Mouse (Mus musculus) MEL (cell line): ENCODE data around the gene Ncam1. TPM values are rescaled to one million over a fixed set of nuclear protein-coding genes. Genes with fewer than 3 reads are reported as not detected.

Source experiments
- DNase-seq: peaks from one replicate; pipeline ENCODE4 v3.0.0; 2011; ENCODE audit warnings: low read depth, low spot score
- H3K27ac ChIP-seq: 2 replicates; pipeline ENCODE4 v1.5.1; 2012; ENCODE audit warnings: low read depth, mild to moderate bottlenecking, control low read depth, low read length, moderate library complexity; ENCODE audit not compliant: control insufficient read depth
- H3K27me3 ChIP-seq, 2 experiments: fragments of 150-350 bp in 1 of 2; sonication (generic) in 1 of 2; 2 replicates each; pipeline ENCODE4 v1.6.1; 2012; ENCODE audit warnings: low read length in 2 of 2, mild to moderate bottlenecking in 2 of 2, improper control_type of control experiment in 1 of 2, moderate library complexity in 1 of 2; ENCODE audit not compliant: insufficient read depth in 2 of 2, control insufficient read depth in 1 of 2
- H3K36me3 ChIP-seq, 2 experiments: 2 replicates each; pipeline ENCODE4 v1.6.1; 2012 to 2014; ENCODE audit warnings: low read length in 2 of 2, improper control_type of control experiment in 1 of 2, inconsistent platforms in 1 of 2, mild to moderate bottlenecking in 1 of 2; ENCODE audit not compliant: insufficient read depth in 2 of 2, control insufficient read depth in 1 of 2
- H3K4me1 ChIP-seq, 2 experiments: fragments of 150-350 bp in 1 of 2; sonication (generic) in 1 of 2; 2 replicates each; pipeline ENCODE4 v1.6.1; 2012; ENCODE audit warnings: low read length in 2 of 2, improper control_type of control experiment in 1 of 2, mild to moderate bottlenecking in 1 of 2; ENCODE audit not compliant: insufficient read depth in 2 of 2, control insufficient read depth in 1 of 2
- H3K4me3 ChIP-seq, 2 experiments: fragments of 150-350 bp in 1 of 2; sonication (generic) in 1 of 2; 2 replicates each; pipeline ENCODE4 v1.5.1; 2012; ENCODE audit warnings: low read depth in 2 of 2, low read length in 2 of 2, mild to moderate bottlenecking in 2 of 2, moderate library complexity in 2 of 2, control low read depth in 1 of 2, improper control_type of control experiment in 1 of 2; ENCODE audit not compliant: control insufficient read depth in 1 of 2, insufficient read depth in 1 of 2
- H3K79me2 ChIP-seq: 2 replicates; pipeline ENCODE4 v1.6.1; 2012; ENCODE audit warnings: mild to moderate bottlenecking, low read length, moderate library complexity; ENCODE audit not compliant: control insufficient read depth, poor library complexity, insufficient read depth
- H3K9ac ChIP-seq: 2 replicates; pipeline ENCODE4 v1.6.1; 2012; ENCODE audit warnings: low read depth, mild to moderate bottlenecking, control low read depth, low read length, moderate library complexity; ENCODE audit not compliant: control insufficient read depth, poor library complexity, severe bottlenecking
- H3K9me3 ChIP-seq: fragments of 150-350 bp; sonication (generic); replicated peaks from 2 replicates; pipeline ENCODE4 v1.6.1; 2012; ENCODE audit warnings: mild to moderate bottlenecking, low read length, improper control_type of control experiment, moderate library complexity; ENCODE audit not compliant: insufficient read depth
- BHLHE40 ChIP-seq: IDR thresholded peaks from 2 replicates; pipeline ENCODE4 v1.6.1; 2012; ENCODE audit warnings: low read depth, mild to moderate bottlenecking, inconsistent platforms, low read length, improper control_type of control experiment, borderline replicate concordance
- CHD1 ChIP-seq: IDR thresholded peaks from 2 replicates; pipeline ENCODE4 v1.6.1; 2012; ENCODE audit warnings: low read depth, mild to moderate bottlenecking, inconsistent platforms, low read length, improper control_type of control experiment
- CTCF ChIP-seq, 3 experiments: IDR thresholded peaks in 2 of 3; conservative IDR thresholded peaks in 1 of 3; 2 replicates each; pipeline ENCODE4 v1.5.1; 2011 to 2012; ENCODE audit warnings: low read length in 3 of 3, low read depth in 2 of 3, mild to moderate bottlenecking in 2 of 3, improper control_type of control experiment in 1 of 3, inconsistent platforms in 1 of 3, mixed read lengths in 1 of 3, moderate library complexity in 1 of 3; ENCODE audit not compliant: control insufficient read depth in 1 of 3, insufficient read depth in 1 of 3, poor library complexity in 1 of 3, severe bottlenecking in 1 of 3
- E2F4 ChIP-seq: IDR thresholded peaks from 2 replicates; pipeline ENCODE4 v1.6.1; 2011; ENCODE audit warnings: low read depth, low read length, improper control_type of control experiment, borderline replicate concordance
- ELF1 ChIP-seq: IDR thresholded peaks from 2 replicates; pipeline ENCODE4 v1.6.1; 2014; ENCODE audit warnings: low read depth, mild to moderate bottlenecking, inconsistent platforms, low read length, improper control_type of control experiment, moderate library complexity
- ETS1 ChIP-seq: IDR thresholded peaks from 2 replicates; pipeline ENCODE4 v1.6.1; 2012; ENCODE audit warnings: low read depth, mild to moderate bottlenecking, inconsistent platforms, low read length, improper control_type of control experiment, moderate library complexity
- GABPA ChIP-seq: IDR thresholded peaks from 2 replicates; pipeline ENCODE4 v1.6.1; 2012; ENCODE audit warnings: low read depth, mild to moderate bottlenecking, inconsistent platforms, low read length, improper control_type of control experiment, moderate library complexity
- GATA1 ChIP-seq: IDR thresholded peaks from 2 replicates; pipeline ENCODE4 v1.6.1; 2011; ENCODE audit warnings: low read depth, low read length, improper control_type of control experiment
- MAFK ChIP-seq: IDR thresholded peaks from 2 replicates; pipeline ENCODE4 v1.6.1; 2011; ENCODE audit warnings: low read depth, mild to moderate bottlenecking, low read length, improper control_type of control experiment, borderline replicate concordance
- MAZ ChIP-seq: IDR thresholded peaks from 2 replicates; pipeline ENCODE4 v1.6.1; 2012; ENCODE audit warnings: low read depth, mild to moderate bottlenecking, inconsistent platforms, low read length, improper control_type of control experiment
- MEF2A ChIP-seq: IDR thresholded peaks from 2 replicates; pipeline ENCODE4 v1.6.1; 2014; ENCODE audit warnings: low read depth, mild to moderate bottlenecking, inconsistent platforms, low read length, improper control_type of control experiment; ENCODE audit not compliant: poor library complexity, insufficient replicate concordance, severe bottlenecking; ENCODE audit errors: extremely low read depth
- MXI1 ChIP-seq: IDR thresholded peaks from 2 replicates; pipeline ENCODE4 v1.6.1; 2011; ENCODE audit warnings: mild to moderate bottlenecking, low read depth, low read length, improper control_type of control experiment
- NELFE ChIP-seq: IDR thresholded peaks from 2 replicates; pipeline ENCODE4 v1.6.1; 2011; ENCODE audit warnings: low read depth, low read length, improper control_type of control experiment
- NRF1 ChIP-seq: IDR thresholded peaks from 2 replicates; pipeline ENCODE4 v1.6.1; 2014; ENCODE audit warnings: low read depth, mild to moderate bottlenecking, inconsistent platforms, low read length, improper control_type of control experiment, moderate library complexity; ENCODE audit not compliant: poor library complexity, insufficient read depth, severe bottlenecking
- POLR2A ChIP-seq, 2 experiments: IDR thresholded peaks; 2 replicates each; pipeline ENCODE4 v1.6.1; 2011 to 2012; ENCODE audit warnings: low read length in 2 of 2, mild to moderate bottlenecking in 2 of 2, control low read depth in 1 of 2, improper control_type of control experiment in 1 of 2, low read depth in 1 of 2, moderate library complexity in 1 of 2; ENCODE audit not compliant: control insufficient read depth in 1 of 2, insufficient read depth in 1 of 2, poor library complexity in 1 of 2
- POLR2AphosphoS2 ChIP-seq: IDR thresholded peaks from 2 replicates; pipeline ENCODE4 v1.6.1; 2011; ENCODE audit warnings: low read length, improper control_type of control experiment
- RAD21 ChIP-seq: IDR thresholded peaks from 2 replicates; pipeline ENCODE4 v1.6.1; 2011; ENCODE audit warnings: mild to moderate bottlenecking, low read depth, low read length, improper control_type of control experiment
- SMC3 ChIP-seq: IDR thresholded peaks from 2 replicates; pipeline ENCODE4 v1.6.1; 2011; ENCODE audit warnings: low read depth, low read length, improper control_type of control experiment
- TBP ChIP-seq: IDR thresholded peaks from 2 replicates; pipeline ENCODE4 v1.8.0; 2011; ENCODE audit warnings: low read depth, low read length, improper control_type of control experiment
- UBTF ChIP-seq: IDR thresholded peaks from 2 replicates; pipeline ENCODE4 v1.6.1; 2012; ENCODE audit warnings: low read depth, mild to moderate bottlenecking, inconsistent platforms, low read length, improper control_type of control experiment, moderate library complexity, borderline replicate concordance; ENCODE audit not compliant: insufficient read depth
- USF1 ChIP-seq: IDR thresholded peaks from 2 replicates; pipeline ENCODE4 v1.6.1; 2014; ENCODE audit warnings: low read depth, mild to moderate bottlenecking, inconsistent platforms, low read length, improper control_type of control experiment, moderate library complexity
- ZC3H11A ChIP-seq: IDR thresholded peaks from 2 replicates; pipeline ENCODE4 v1.6.1; 2012; ENCODE audit warnings: low read depth, mild to moderate bottlenecking, inconsistent platforms, low read length, improper control_type of control experiment
- ZKSCAN1 ChIP-seq: IDR thresholded peaks from 2 replicates; pipeline ENCODE4 v1.6.1; 2012; ENCODE audit warnings: low read depth, mild to moderate bottlenecking, inconsistent platforms, low read length, improper control_type of control experiment, moderate library complexity
- ZMIZ1 ChIP-seq: IDR thresholded peaks from 2 replicates; pipeline ENCODE4 v1.6.1; 2012; ENCODE audit warnings: low read depth, mild to moderate bottlenecking, inconsistent platforms, low read length, improper control_type of control experiment, moderate library complexity
- ZNF384 ChIP-seq: IDR thresholded peaks from 2 replicates; pipeline ENCODE4 v1.6.1; 2012; ENCODE audit warnings: low read depth, mild to moderate bottlenecking, inconsistent platforms, low read length, improper control_type of control experiment
- polyA plus RNA-seq, 2 experiments: library from polyadenylated mRNA; stranded (reverse) in 1 of 2; unstranded in 1 of 2; fragments of >175 nt in 1 of 2; fragments of >200 nt in 1 of 2; gene quantifications; 2 replicates each; pipeline versions ENCODE4 v1.2.1 to v1.2.4; 2012; ENCODE audit warnings: low replicate concordance in 2 of 2, low read depth in 1 of 2; ENCODE audit not compliant: insufficient read length in 2 of 2, insufficient read depth in 1 of 2, missing spikeins in 1 of 2
- total RNA-seq: library from RNA; depleted of rRNA; stranded (reverse); fragments of 300-350 nt; gene quantifications from 2 replicates; pipeline ENCODE4 v1.2.3, GENCODE M21; 2012

Ncam1 gene
- total and polyA plus RNA-seq, 3 experiments = not detected

DNA sequence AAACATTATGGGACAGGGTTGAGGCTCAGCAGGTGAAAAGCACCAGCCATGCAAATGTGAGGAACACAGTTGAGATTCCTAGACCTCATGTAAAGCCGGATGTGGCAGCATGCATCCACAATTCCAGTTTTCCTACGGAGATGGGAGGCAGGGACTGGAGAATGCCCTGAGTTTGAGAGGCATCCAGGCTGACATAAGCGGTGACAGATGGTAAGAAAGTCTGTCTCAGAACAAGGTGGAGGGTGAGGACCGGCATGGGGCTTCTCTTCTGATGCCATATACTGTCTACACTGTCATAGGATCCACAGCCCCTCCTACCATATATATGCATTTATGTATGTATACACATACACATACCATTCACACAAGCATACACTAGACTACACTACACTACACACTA is 221.6 kb downstream of the Ncam1 start:
- Histone ChIP-seq H3K9me3 (no peaks in the 10 kb centered on the region), H3K79me2 (no peaks in the 10 kb centered on the region), H3K4me3 (no peak overlapping the region), H3K36me3 (no peaks in the 10 kb centered on the region), H3K4me1 (no peaks in the 10 kb centered on the region), H3K27ac (no peak overlapping the region), H3K27me3 (no peaks in the 10 kb centered on the region), H3K9ac (no peak overlapping the region)
- TF ChIP-seq NELFE = no peak
- TF ChIP-seq MEF2A = no peak
- TF ChIP-seq POLR2AphosphoS2 = no peak
- no peak for TF ChIP-seq MAFK
- no peak for TF ChIP-seq ETS1
- TF ChIP-seq GATA1 = no peak
- no peak for TF ChIP-seq ZC3H11A
- no peak for TF ChIP-seq CHD1
- TF ChIP-seq USF1 = no peak
- TF ChIP-seq NRF1 = no peak
- TF ChIP-seq GABPA = no peak
- no peak for TF ChIP-seq ZKSCAN1
- no peak for TF ChIP-seq TBP
- TF ChIP-seq RAD21 = no peak
- TF ChIP-seq MAZ = no peak
- no peak for TF ChIP-seq CTCF (IDR thresholded peaks at IDR 0.05 in 2 of 3, conservative IDR thresholded peaks at IDR 0.05 in 1 of 3; ENCODE audit: control insufficient read depth in 1 of 3, insufficient read depth in 1 of 3, low read depth in 2 of 3, low read length in 3 of 3, poor library complexity in 1 of 3, severe bottlenecking in 1 of 3)
- TF ChIP-seq POLR2A (IDR thresholded peaks at IDR 0.05; ENCODE audit: control insufficient read depth in 1 of 2, insufficient read depth in 1 of 2, low read depth in 1 of 2, low read length in 2 of 2, poor library complexity in 1 of 2) = no peak
- no peak for DNase-seq

DNA sequence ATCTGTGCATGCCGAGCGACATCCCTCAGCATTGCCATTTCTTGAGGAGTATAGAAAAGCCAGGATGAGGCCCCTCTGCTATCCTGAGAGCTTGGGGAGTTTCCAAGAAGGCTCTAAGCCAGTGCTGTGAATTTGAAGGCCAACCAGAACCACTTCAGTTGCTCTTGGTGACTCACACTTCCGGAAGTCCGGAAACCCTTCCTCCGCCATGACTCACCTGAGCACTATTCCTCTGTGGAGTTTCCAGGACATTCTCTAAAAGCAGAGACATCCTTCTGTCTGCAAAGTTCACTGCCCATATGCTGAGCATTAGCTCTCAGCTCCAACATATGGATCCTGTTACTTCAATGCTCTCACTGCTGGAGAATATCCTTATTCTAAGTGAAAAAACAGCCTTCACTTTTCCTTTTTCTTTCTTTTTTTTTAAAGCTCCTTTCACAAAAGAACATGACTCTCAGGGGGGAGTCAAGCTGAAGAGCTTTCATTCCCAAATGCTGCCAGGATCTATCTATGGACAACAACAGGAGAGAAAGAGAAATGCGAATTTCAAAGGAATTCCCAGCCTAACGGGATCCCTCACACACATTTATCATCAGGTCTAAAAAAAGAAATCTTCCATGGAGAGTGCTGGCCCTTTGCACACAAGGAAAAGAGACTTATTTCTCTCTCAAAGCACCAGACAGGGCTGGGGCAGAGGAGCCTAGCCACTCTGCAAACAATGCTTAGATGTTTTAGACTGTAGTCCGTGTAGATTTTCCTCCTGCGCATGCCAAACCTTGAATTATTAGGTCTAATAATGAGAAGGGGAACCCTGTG is 226.8 kb downstream of the Ncam1 start:
- no peaks in the 10 kb centered on the region for H3K9me3 ChIP-seq
- H3K9ac ChIP-seq = no peak overlapping the region
- no peak for TF ChIP-seq MXI1
- TF ChIP-seq ZMIZ1 = no peak
- TF ChIP-seq ZKSCAN1 = no peak
- no peak for TF ChIP-seq POLR2AphosphoS2
- no peak for TF ChIP-seq UBTF
- TF ChIP-seq GATA1 = no peak
- TF ChIP-seq BHLHE40 = no peak
- no peak for TF ChIP-seq ELF1
- TF ChIP-seq ZC3H11A = no peak
- no peak for TF ChIP-seq E2F4
- no peak for TF ChIP-seq NRF1
- TF ChIP-seq SMC3 = no peak
- TF ChIP-seq RAD21 = no peak
- no peak for TF ChIP-seq ZNF384
- no peak overlapping the region for H3K27ac ChIP-seq
- DNase-seq = no peak
- H3K79me2 ChIP-seq = no peaks in the 10 kb centered on the region
- no peaks in the 10 kb centered on the region for H3K36me3 ChIP-seq
- H3K4me3 ChIP-seq = no peak overlapping the region
- no peaks in the 10 kb centered on the region for H3K27me3 ChIP-seq
- no peaks in the 10 kb centered on the region for H3K4me1 ChIP-seq
